Mouse (Mus musculus) 3134 (cell line): ENCODE data around the gene C1qtnf1.
A peak's percentile ranks its signal among the peaks of the same experiment; 100 is the strongest.
"Not testable (repeated sequence)": the region's sequence is repeated elsewhere in the genome, so short reads cannot be mapped to it uniquely, and the experiment has no call there.

ENCODE experiments used
- DNase-seq: peaks from one replicate; pipeline ENCODE4 v3.0.0-alpha.2; 2011; ENCODE audit warnings: low spot score; ENCODE audit not compliant: insufficient read length; ENCODE audit errors: extremely low read depth

C1qtnf1 gene

GRCm38 (mm10) chr11:118427986-118428385 is at the start of gene C1qtnf1:
TSS of gene C1qtnf1 (plus strand) at chr11:118428203.
- no peak for DNase-seq

GRCm38 (mm10) chr11:118378656-118379055 is 49.3 kb upstream of the C1qtnf1 start:
- DNase-seq, result no peak

- peak; percentile 80 for DNase-seq
Observed at GRCm38 (mm10) chr11:118379251-118380009, 48.6 kb upstream of the C1qtnf1 start.

GRCm38 (mm10) chr11:118387816-118388215 is 40.2 kb upstream of the C1qtnf1 start:
- DNase-seq, result not testable (repeated sequence)

GRCm38 (mm10) chr11:118393991-118394390 is 34.0 kb upstream of the C1qtnf1 start:
- no peak for DNase-seq

GRCm38 (mm10) chr11:118394538-118394937 is 33.5 kb upstream of the C1qtnf1 start:
- no peak for DNase-seq

GRCm38 (mm10) chr11:118397806-118398530 is 30.0 kb upstream of the C1qtnf1 start:
- no peak for DNase-seq

GRCm38 (mm10) chr11:118399891-118400565 is 28.0 kb upstream of the C1qtnf1 start:
- no peak for DNase-seq

- no peak for DNase-seq
Observed at GRCm38 (mm10) chr11:118400566-118400936, 27.5 kb upstream of the C1qtnf1 start.

- no peak for DNase-seq
Observed at GRCm38 (mm10) chr11:118401195-118401594, 26.8 kb upstream of the C1qtnf1 start.

- peak; percentile 77 for DNase-seq
Observed at GRCm38 (mm10) chr11:118401760-118402280, 26.2 kb upstream of the C1qtnf1 start, which contains the start of gene Lgals3bp. TSS of gene Lgals3bp (minus strand) at chr11:118402092.

GRCm38 (mm10) chr11:118403183-118403582 is 24.8 kb upstream of the C1qtnf1 start:
- no peak for DNase-seq

GRCm38 (mm10) chr11:118403951-118404899 is 23.8 kb upstream of the C1qtnf1 start:
- no peak for DNase-seq

GRCm38 (mm10) chr11:118405311-118405710 is 22.7 kb upstream of the C1qtnf1 start:
- no peak for DNase-seq

GRCm38 (mm10) chr11:118406521-118406920 is 21.5 kb upstream of the C1qtnf1 start:
- DNase-seq, result no peak

- no peak for DNase-seq
Observed at GRCm38 (mm10) chr11:118407318-118407910, 20.6 kb upstream of the C1qtnf1 start.

GRCm38 (mm10) chr11:118408051-118408740 is 19.8 kb upstream of the C1qtnf1 start:
- no peak for DNase-seq

GRCm38 (mm10) chr11:118409106-118410072 is 18.6 kb upstream of the C1qtnf1 start:
- DNase-seq, result no peak
